Mouse (Mus musculus) limb, embryonic 14.5 days (tissue): ENCODE data around the gene Fhad1. TPM values are rescaled to one million over a fixed set of nuclear protein-coding genes. Genes with fewer than 3 reads are reported as not detected.

Experiments
- ATAC-seq: fragments of 200-750 bp; cut with Nextera tagmentation; 2 replicates; pipeline ENCODE4 v1.8.0; 2017; ENCODE audit warnings: low read depth, moderate number of reproducible peaks, moderate TSS enrichment; ENCODE audit not compliant: low FRiP score
- DNase-seq: peaks from one replicate; pipeline ENCODE4 v3.0.0-alpha.2; 2015; ENCODE audit warnings: low spot score
- H3K27ac ChIP-seq: fragments of 300-500 bp; sonication (generic); replicated peaks from 2 replicates; pipeline ENCODE4 v1.5.1; 2014; ENCODE audit warnings: low read depth, mild to moderate bottlenecking, low read length, moderate library complexity, mixed read lengths
- H3K27me3 ChIP-seq: fragments of 300-500 bp; sonication (generic); 2 replicates; pipeline ENCODE4 v1.6.1; 2014; ENCODE audit warnings: low read length, mixed read lengths; ENCODE audit not compliant: control insufficient read depth, insufficient read depth
- H3K36me3 ChIP-seq: fragments of 300-500 bp; sonication (generic); 2 replicates; pipeline ENCODE4 v1.6.1; 2014; ENCODE audit warnings: mild to moderate bottlenecking, low read length, moderate library complexity, mixed read lengths; ENCODE audit not compliant: control insufficient read depth, insufficient read depth
- H3K4me1 ChIP-seq: fragments of 300-500 bp; sonication (generic); 2 replicates; pipeline ENCODE4 v1.6.1; 2014; ENCODE audit warnings: antibody characterized with exemption, low read length, mixed read lengths; ENCODE audit not compliant: control insufficient read depth, insufficient read depth
- H3K4me2 ChIP-seq: fragments of 300-500 bp; sonication (generic); replicated peaks from 2 replicates; pipeline ENCODE4 v1.6.1; 2014; ENCODE audit warnings: low read depth, mild to moderate bottlenecking, low read length, moderate library complexity; ENCODE audit not compliant: severe bottlenecking
- H3K4me3 ChIP-seq: fragments of 300-500 bp; sonication (generic); replicated peaks from 2 replicates; pipeline ENCODE4 v1.5.1; 2014; ENCODE audit warnings: low read length
- H3K9ac ChIP-seq: fragments of 300-500 bp; sonication (generic); 2 replicates; pipeline ENCODE4 v1.6.1; 2014; ENCODE audit warnings: mild to moderate bottlenecking, low read depth, low read length, moderate library complexity; ENCODE audit not compliant: severe bottlenecking
- H3K9me3 ChIP-seq: fragments of 300-500 bp; sonication (generic); 2 replicates; pipeline ENCODE4 v1.6.1; 2016; ENCODE audit warnings: low read length; ENCODE audit not compliant: control insufficient read depth
- POLR2A ChIP-seq: fragments of 200-500 bp; IDR thresholded peaks from 2 replicates; pipeline ENCODE4 v1.8.0; 2012; ENCODE audit warnings: inconsistent platforms, mild to moderate bottlenecking, moderate library complexity, borderline replicate concordance; ENCODE audit not compliant: insufficient read depth, insufficient read length; ENCODE audit errors: extremely low read depth
- WGBS: fragments of 180-500 bp; shearing (Covaris S2); extraction: QIAGEN DNeasy Blood & Tissue Kit; methylation state at CpG from one replicate; pipeline ENCODE4 v1.1.7; 2014; 5-methylcytosine and 5-hydroxymethylcytosine counted together
- polyA plus RNA-seq, 2 experiments: library from polyadenylated mRNA; depleted of rRNA in 1 of 2; stranded (reverse) in 1 of 2; unstranded in 1 of 2; fragments of >200 nt; fragmentation: Nextera tagmentation in 1 of 2; extraction: Ambion mirVana in 1 of 2; gene quantifications; 2 replicates each; pipeline versions ENCODE4 v1.2.1 to v1.2.3; 2012 to 2014

The Fhad1 gene
- polyA plus RNA-seq, 2 experiments = 2.7 to 3.1 TPM

DNA sequence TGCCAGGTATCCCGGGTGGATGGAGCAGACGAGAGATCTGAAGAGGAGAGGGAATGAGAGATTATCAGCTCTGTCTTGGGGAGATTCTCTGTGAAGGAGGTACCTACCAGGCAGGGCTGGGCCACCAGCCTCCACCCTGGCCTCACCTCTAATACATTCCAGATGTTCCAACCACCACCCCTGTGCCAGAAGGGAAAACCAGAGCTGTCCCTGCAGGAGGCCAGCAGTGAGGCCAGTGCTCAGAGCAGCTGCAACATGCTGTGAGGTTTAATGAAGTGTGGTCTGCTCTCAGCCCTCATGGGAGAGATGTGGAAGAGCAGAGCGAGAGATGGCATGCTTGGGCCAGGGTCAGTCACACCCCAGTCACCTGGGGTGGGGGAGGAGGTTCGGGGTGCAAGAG is 23.0 kb upstream of the Fhad1 start:
- peaks cover 3% of the 10 kb centered on the region; the same call in 1 of the 2 replicates for H3K36me3 ChIP-seq
- DNase-seq (no peak), ATAC-seq (0 out of 2 replicates have a peak, but pooled peaks have one; percentile 36)
- TF ChIP-seq POLR2A = no peak
- H3K4me3 ChIP-seq = no peak overlapping the region
- H3K9me3 ChIP-seq = no peaks in the 10 kb centered on the region
- no peak overlapping the region for H3K4me2 ChIP-seq
- peaks cover 27% of the 10 kb centered on the region for H3K4me1 ChIP-seq
- no peak overlapping the region for H3K9ac ChIP-seq
- no peak overlapping the region for H3K27ac ChIP-seq
- no peaks in the 10 kb centered on the region for H3K27me3 ChIP-seq
- 38% methylated on average over 4 of the region's 4 CpGs for WGBS

DNA sequence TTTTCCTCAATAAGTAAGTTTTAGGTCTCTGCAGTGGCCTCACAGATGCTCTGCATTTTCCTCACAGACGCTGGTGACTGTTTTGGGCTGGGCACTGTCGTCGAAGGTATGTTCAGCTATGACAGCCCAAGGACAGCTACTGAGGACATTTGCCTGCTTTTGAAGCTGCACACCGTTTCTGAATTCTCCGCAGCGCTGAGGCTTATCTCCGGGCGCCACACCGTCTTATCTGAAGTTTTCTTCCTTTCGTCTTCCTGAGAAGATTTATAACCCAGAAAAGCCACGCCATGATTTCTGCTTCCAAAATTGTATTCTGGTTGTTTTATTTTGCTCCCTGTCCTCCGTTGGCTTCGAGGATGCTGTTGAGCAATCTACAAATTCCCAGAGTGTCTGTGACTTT is 13.7 kb upstream of the Fhad1 start:
- no peak overlapping the region for H3K4me3 ChIP-seq
- no peaks in the 10 kb centered on the region for H3K27me3 ChIP-seq
- no peaks in the 10 kb centered on the region for H3K9me3 ChIP-seq
- DNase-seq (no peak), ATAC-seq (no peak)
- TF ChIP-seq POLR2A = no peak
- no peaks in the 10 kb centered on the region for H3K4me1 ChIP-seq
- no peak overlapping the region for H3K9ac ChIP-seq
- H3K4me2 ChIP-seq = no peak overlapping the region
- WGBS = 75% methylated on average over 13 of the region's 13 CpGs
- no peak overlapping the region for H3K27ac ChIP-seq
- H3K36me3 ChIP-seq = peaks cover 11% of the 10 kb centered on the region; the same call in 1 of the 2 replicates

- Histone ChIP-seq H3K36me3 (peaks cover 11% of the 10 kb centered on the region; the same call in 1 of the 2 replicates), H3K9ac (no peak overlapping the region), H3K27ac (no peak overlapping the region), H3K27me3 (no peaks in the 10 kb centered on the region), H3K4me3 (no peak overlapping the region), H3K9me3 (no peaks in the 10 kb centered on the region), H3K4me1 (no peaks in the 10 kb centered on the region), H3K4me2 (no peak overlapping the region)
- ATAC-seq (no peak), DNase-seq (peak; percentile 34)
- TF ChIP-seq POLR2A = no peak
- WGBS = 50% methylated on average over 2 of the region's 2 CpGs
Measured at GRCm38 (mm10) chr4:142026965-142027364, 12.1 kb upstream of the Fhad1 start.

GRCm38 (mm10) chr4:142024536-142024935 is 9.7 kb upstream of the Fhad1 start:
- H3K27me3 ChIP-seq = no peaks in the 10 kb centered on the region
- WGBS = 91% methylated on average over 2 of the region's 2 CpGs
- no peaks in the 10 kb centered on the region for H3K9me3 ChIP-seq
- H3K4me3 ChIP-seq = no peak overlapping the region
- DNase-seq (no peak), ATAC-seq (no peak)
- no peaks in the 10 kb centered on the region for H3K36me3 ChIP-seq
- no peak overlapping the region for H3K4me2 ChIP-seq
- no peak overlapping the region for H3K9ac ChIP-seq
- H3K4me1 ChIP-seq = no peaks in the 10 kb centered on the region
- TF ChIP-seq POLR2A = no peak
- no peak overlapping the region for H3K27ac ChIP-seq

DNA sequence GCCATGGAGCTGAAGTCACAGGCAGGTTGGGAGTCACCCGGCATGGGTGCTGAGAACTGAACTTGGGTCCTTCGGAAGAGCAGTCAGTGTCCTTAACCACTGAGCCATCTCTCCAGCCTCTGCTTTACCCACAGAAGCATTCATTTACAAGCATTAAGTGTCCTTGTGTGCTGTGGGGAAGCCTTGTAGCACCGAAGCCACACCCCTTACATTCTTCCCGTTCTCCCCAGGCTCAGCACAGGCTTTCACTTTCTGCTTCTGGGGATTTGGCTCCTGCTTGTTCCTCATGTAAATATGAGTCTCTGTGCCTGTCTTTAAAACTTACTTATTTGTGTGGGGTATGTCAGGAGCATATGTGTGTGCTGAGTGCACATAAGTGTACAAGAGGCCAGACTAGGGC is 8.3 kb upstream of the Fhad1 start:
- no peak for ATAC-seq
- Histone ChIP-seq H3K9ac (no peak overlapping the region), H3K27ac (no peak overlapping the region), H3K4me1 (no peaks in the 10 kb centered on the region), H3K4me2 (no peak overlapping the region), H3K4me3 (no peak overlapping the region), H3K27me3 (no peaks in the 10 kb centered on the region; the same call in 1 of the 2 replicates), H3K36me3 (no peaks in the 10 kb centered on the region), H3K9me3 (no peaks in the 10 kb centered on the region)
- WGBS = 72% methylated on average over 4 of the region's 4 CpGs
- no peak for TF ChIP-seq POLR2A
- DNase-seq = no peak

DNA sequence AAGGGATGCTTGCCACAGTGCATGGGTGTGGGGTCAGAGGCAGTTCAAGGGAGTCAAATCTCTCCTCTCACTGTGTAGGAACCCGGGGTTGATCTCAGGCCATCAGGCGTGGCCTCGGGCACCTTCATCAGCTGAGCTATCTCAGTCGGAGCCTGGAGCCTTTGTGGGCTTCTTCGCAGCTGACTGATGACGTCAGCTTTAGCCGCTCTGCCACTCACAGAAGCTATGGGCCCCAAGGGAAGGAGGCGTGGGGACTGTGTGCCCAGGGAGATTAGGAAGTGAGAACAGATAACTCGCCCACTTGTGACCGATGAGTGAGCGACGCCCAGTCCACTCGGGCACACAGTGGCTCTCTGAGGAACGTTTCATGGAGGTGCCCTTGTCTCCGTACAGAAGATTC is 2.8 kb upstream of the Fhad1 start:
- ATAC-seq (no peak), DNase-seq (no peak)
- Histone ChIP-seq H3K4me2 (no peak overlapping the region), H3K36me3 (no peaks in the 10 kb centered on the region), H3K27ac (no peak overlapping the region), H3K9me3 (no peaks in the 10 kb centered on the region), H3K9ac (no peak overlapping the region), H3K4me1 (peaks cover 14% of the 10 kb centered on the region), H3K27me3 (peaks cover 3% of the 10 kb centered on the region; the same call in 1 of the 2 replicates), H3K4me3 (no peak overlapping the region)
- 49% methylated on average over 15 of the region's 15 CpGs for whole genome bisulfite sequencing
- TF ChIP-seq POLR2A = no peak
